ENCODE assay signal across 8 mouse cellular contexts in genomic region chr16:38087645-38088125, GRCm38 (mm10). TPM values are rescaled to one million over a fixed set of nuclear protein-coding genes. Genes with fewer than 3 reads are reported as not detected.
A peak's percentile ranks its signal among the peaks of the same experiment; 100 is the strongest.
DNase-seq lines count a peak whose midpoint lies in the region; ATAC-seq and TF ChIP-seq lines count a peak whose summit lies in the region.

No protein-coding gene starts in this region.

- no peaks in the 10 kb centered on the region for H3K36me3 ChIP-seq in intestine, embryonic 14.5 days (ENCODE audit: control insufficient read depth, insufficient read depth, low read length)
- no peaks in the 10 kb centered on the region for H3K36me3 ChIP-seq in neural tube, embryonic 13.5 days

- H3K9ac ChIP-seq in intestine, embryonic 14.5 days (ENCODE audit: low read length) = peak overlapping the region; percentile 93
- H3K9ac ChIP-seq in neural tube, embryonic 13.5 days = peak overlapping the region; percentile 92

- no peaks in the 10 kb centered on the region for H3K9me3 ChIP-seq in intestine, embryonic 14.5 days (ENCODE audit: control insufficient read depth, low read length)
- no peaks in the 10 kb centered on the region for H3K9me3 ChIP-seq in neural tube, embryonic 13.5 days

- no peak for TF ChIP-seq CTCF in cerebellum, adult 2 months (IDR thresholded peaks at IDR 0.05; ENCODE audit: borderline replicate concordance, insufficient read depth, low read depth, low read length)

- peak overlapping the region; percentile 84 for H3K4me2 ChIP-seq in intestine, embryonic 14.5 days (ENCODE audit: low read length)
- peak overlapping the region; percentile 61 for H3K4me2 ChIP-seq in neural tube, embryonic 13.5 days

- peak overlapping the region; percentile 63 for H3K4me3 ChIP-seq in cerebellum, adult 2 months (replicated peaks; ENCODE audit: insufficient read depth, low read depth, low read length)
- H3K4me3 ChIP-seq in intestine, embryonic 14.5 days (ENCODE audit: low read depth, low read length) = peak overlapping the region; percentile 77
- H3K4me3 ChIP-seq in neural tube, embryonic 13.5 days = peak overlapping the region; percentile 94

- no peak for DNase-seq in cerebellum, adult 2 months
- DNase-seq in cerebellum, adult 9-11 months = no peak
- peak; percentile 66 for DNase-seq in retina, embryonic 14.5 days (ENCODE audit: low spot score)
- no peak for DNase-seq in retina, postnatal 1 day
- DNase-seq in intestine, embryonic 14.5 days (ENCODE audit: low spot score) = no peak
- no peak for DNase-seq in thymus, postnatal 25 days
- DNase-seq in cerebellum, postnatal 25 days = no peak

- no peaks in the 10 kb centered on the region for H3K27me3 ChIP-seq in cerebellum, adult 2 months (ENCODE audit: control insufficient read depth, insufficient read depth, low read length)
- H3K27me3 ChIP-seq in intestine, embryonic 14.5 days (replicated peaks; ENCODE audit: control insufficient read depth, insufficient read depth, low read length) = no peaks in the 10 kb centered on the region
- H3K27me3 ChIP-seq in neural tube, embryonic 13.5 days = no peaks in the 10 kb centered on the region

- peak overlapping the region; percentile 85 for H3K27ac ChIP-seq in cerebellum, adult 2 months (ENCODE audit: insufficient read depth, low read length)
- H3K27ac ChIP-seq in intestine, embryonic 14.5 days (ENCODE audit: low read depth) = peak overlapping the region; percentile 100
- H3K27ac ChIP-seq in neural tube, embryonic 13.5 days (replicated peaks) = peak overlapping the region; percentile 100

- WGBS in cerebellum, adult 2 months = 2% methylated on average over 11 of the region's 11 CpGs
- WGBS in intestine, embryonic 14.5 days = 3% methylated on average over 11 of the region's 11 CpGs
- WGBS in neural tube, embryonic 13.5 days = 3% methylated on average over 11 of the region's 11 CpGs

- no peak for ATAC-seq in intestine, embryonic 14.5 days (replicated peaks; ENCODE audit: low FRiP score, low TSS enrichment, low read depth)
- ATAC-seq in neural tube, embryonic 13.5 days (ENCODE audit: low read depth) = no peak

- H3K4me1 ChIP-seq in cerebellum, adult 2 months (ENCODE audit: control insufficient read depth, insufficient read depth, low read length) = no peaks in the 10 kb centered on the region
- H3K4me1 ChIP-seq in intestine, embryonic 14.5 days (replicated peaks; ENCODE audit: control insufficient read depth, insufficient read depth, low read length) = peaks cover 3% of the 10 kb centered on the region; the same call in 1 of the 2 replicates
- peaks cover 14% of the 10 kb centered on the region for H3K4me1 ChIP-seq in neural tube, embryonic 13.5 days (replicated peaks)

- no peak for TF ChIP-seq POLR2A in cerebellum, adult 2 months (IDR thresholded peaks at IDR 0.05; ENCODE audit: borderline replicate concordance, insufficient read depth, low read length)

RNA-seq across cellular contexts. Expression of gene Gsk3b, which starts 1.1 kb away (rescaled TPM):
- 46.3 and 48.7 TPM in 2 replicates for polyA plus RNA-seq in cerebellum, adult 2 months (2012; rRNA removed)
- 63.9 and 66.0 TPM in 2 replicates for polyA plus RNA-seq in intestine, embryonic 14.5 days (2014; fragmentation: Nextera tagmentation; extraction: Ambion mirVana)
- polyA plus RNA-seq in neural tube, embryonic 13.5 days (2015; fragmentation: Nextera tagmentation; extraction: Ambion mirVana) = 158 and 167 TPM in 2 replicates
